Mouse (Mus musculus) gastrocnemius, adult 18-20 months (tissue): ENCODE data around the gene Spock3. TPM values are rescaled to one million over a fixed set of nuclear protein-coding genes. Genes with fewer than 3 reads are reported as not detected.
A peak's percentile ranks its signal among the peaks of the same experiment; 100 is the strongest.
"Not testable (repeated sequence)": the region's sequence is repeated elsewhere in the genome, so short reads cannot be mapped to it uniquely, and the experiment has no call there.

ENCODE experiments used
- DNase-seq: peaks from one replicate; pipeline ENCODE4 v3.0.0; 2021; ENCODE audit warnings: low spot score
- long read RNA-seq, 2 experiments: library from polyadenylated mRNA; stranded (forward); transcript quantifications; one replicate each; pipeline ENCODE4 v2.0.0; 2021
- total RNA-seq, 2 experiments: library from RNA; stranded (reverse); gene quantifications; 2 replicates each; pipeline ENCODE4 v1.2.3; 2021

The Spock3 gene
- under 1 TPM; 0.07 to 0.21 TPM for total RNA-seq
- long read RNA-seq, experiment 1 = 0 reads
- long read RNA-seq, experiment 2, partial matches to known transcripts = 1 of 1 reads
- long read RNA-seq, experiment 2, other reads (novel, unspliced or antisense) = 0 of 1 reads

DNA sequence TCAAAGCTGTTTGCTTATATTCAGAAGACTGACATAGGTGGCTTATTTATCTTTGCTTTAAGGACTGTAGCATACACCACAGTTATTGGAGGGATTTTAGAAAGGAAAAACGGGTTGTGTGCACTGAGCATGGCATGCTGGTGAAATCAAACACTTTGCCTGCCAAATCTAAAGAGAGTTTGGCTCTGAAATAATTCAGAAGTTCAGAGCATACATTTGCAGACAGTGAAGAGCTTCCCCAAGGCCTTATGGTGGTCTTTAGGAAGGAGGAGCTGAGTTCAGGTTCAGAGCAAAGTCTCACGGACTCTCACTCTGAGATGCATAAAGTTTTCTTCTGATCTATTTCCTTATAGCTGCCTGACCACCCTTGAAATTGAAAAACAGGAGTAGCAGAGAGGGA, at the start of gene Spock3:
TSS of gene Spock3 (plus strand) at position 301 of the 400 bp plus-strand sequence.
- no peak for DNase-seq

DNA sequence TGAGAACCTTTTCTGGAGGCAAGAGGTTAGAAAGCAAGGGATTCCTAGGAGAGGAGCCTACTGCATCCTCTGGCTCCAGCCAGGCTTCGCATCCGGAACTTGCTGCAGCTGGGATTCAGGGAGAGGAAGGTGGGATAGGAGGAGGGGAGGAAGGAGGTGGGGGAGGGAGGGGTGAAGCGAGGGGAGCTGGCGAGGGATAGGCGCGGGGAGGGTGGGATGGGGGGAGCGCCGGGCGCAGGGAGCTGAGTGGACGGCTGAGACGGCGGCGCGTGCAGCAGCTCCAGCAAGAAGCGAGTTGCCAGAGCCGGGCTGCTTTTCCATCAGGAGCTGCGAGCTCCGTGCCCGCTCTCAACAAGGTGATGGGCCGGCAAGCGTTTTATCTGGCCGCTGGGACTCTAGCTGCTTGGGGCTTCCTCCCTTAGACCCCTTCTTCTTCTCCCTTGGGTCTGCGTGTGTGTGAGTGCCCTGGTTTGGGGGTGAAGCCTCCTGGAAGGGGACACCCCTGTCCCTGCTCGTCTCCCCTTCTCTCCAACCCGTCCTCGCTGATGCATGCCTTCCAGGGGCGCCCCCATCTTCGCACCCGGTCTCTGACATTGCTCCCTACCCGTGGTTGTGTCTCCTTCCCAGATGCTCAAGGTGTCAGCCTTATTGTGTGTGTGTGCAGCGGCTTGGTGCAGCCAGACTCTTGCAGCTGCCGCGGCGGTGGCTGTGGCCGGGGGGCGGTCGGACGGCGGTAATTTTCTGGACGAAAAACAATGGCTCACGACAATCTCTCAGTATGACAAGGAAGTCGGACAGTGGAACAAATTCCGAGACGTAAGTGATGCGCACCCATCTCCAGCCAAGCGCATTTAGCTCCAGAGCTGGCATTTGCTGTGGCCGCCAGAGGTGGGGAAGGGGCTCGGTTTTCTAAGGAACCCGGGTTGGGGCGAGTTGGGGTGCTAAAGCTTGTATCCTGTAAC, 645 bp downstream of the Spock3 start:
- no peak for DNase-seq

DNA sequence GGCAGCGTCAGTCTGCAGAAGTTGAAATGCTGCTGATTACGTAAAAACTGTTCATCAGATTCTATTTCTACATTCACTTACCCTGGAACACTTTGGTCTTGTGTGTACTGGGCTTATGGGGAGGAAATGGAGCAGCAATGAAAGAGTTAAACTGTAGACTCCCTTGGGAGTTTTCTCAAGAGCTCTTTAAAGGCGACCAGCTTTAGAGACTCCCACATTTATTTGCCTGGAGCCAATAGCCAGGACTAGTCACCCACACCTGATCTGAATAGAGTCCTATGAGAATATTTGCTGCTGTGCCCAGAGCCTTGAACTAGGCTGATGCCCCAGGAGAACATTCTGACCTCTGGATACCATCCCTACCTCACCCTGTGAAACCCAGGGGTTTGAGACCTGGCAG, 1.7 kb downstream of the Spock3 start:
- no peak for DNase-seq

- DNase-seq = no peak
Measured at GRCm38 (mm10) chr8:62962608-62963007, 11.8 kb downstream of the Spock3 start.

DNA sequence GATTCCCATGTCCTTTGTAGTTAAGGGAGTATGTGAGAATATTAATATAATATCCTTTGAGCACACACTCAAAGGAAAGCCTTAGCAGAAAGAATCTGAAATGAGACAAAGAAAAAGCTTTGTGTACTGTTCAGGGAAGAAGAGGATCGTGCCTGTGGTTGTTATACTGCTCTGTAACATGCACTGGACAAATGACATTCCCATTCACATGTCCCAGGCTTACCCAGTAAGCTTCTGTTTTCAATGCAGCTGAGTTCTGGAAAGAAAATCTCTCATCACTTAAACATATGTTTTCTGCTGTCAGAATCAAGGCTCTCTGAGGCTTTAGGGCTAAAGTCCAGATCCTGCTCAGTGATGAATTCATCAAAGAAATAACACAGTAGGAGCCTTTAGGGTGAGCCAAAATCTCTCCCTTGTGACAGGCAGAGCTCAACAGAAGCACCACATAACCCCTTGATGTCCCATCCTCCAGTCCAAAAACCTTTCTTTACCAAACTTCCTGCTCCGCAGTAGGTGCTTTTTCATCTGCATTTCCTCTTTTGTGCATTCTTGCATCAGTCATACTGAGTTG, 19.1 kb downstream of the Spock3 start:
- DNase-seq = no peak

DNA sequence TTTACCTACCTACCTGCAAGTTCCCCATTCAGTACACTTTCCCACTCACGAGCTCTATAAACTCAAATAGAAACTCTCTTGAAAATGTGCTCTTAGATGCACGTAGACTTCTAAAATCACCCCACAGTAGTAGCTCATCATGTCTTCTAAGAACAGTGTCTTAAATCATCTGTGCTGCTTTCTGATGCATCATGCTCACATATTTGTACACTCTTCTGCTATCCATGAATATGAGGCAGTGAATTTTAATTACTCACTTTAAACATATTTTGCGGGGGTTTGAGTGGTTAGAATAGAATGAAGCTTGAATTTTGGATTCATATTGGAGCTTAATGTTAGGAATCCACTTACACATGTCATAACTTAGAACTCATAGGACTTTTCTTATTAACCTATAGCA, 138.2 kb downstream of the Spock3 start:
- no peak for DNase-seq

DNA sequence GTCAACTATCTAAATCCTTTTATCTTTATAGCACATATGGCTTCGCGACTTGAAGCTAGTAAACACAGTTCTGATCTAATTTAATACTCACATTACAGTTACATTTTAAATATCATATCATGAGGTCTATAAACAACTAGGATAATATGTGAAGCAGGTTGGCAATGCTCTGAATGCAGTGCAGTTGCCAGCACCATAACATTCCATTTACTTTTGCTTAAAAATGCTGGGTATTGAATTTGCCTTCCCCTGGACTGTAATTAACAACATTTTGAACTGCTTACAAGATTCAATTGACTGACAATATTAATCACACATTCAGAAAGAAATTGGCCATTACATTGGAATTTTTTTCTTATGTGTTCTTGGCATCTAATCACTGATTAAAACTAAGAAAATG, 147.4 kb downstream of the Spock3 start:
- no peak for DNase-seq

DNA sequence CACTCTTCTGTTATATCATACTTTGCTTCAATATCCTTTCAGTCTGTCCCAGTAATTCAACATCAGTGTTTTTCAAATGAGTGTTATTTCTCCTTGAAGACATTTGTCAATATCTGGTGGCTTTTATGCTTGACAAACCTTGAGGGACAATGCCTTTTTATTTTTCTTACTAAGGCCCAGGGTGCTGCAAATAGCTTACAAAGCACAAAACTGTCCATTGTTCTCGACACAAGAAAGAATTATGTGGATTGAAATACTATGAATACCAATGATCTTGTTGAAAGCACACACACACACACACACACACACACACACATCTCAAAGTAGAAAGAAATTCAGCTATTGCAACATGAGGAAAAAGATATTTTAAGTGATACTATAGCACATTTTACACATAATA, 159.0 kb downstream of the Spock3 start:
- DNase-seq = no peak

DNA sequence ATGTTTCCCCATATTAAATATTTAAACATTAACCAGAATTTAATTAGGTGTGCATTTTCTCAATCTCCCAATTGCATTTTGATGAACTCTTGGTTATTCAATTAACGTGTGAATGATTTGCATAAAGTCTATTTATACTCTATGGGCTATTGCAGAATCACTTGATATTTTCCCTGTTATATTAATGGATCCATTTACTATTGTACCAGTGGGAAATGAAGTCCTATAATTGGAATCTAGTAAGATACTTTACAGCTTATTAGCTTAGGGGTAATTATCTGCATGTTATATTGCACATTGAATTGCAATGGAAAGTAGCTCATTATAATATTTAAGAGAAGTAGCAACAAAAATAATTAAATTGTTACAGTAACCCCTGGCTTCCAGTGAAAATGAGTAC, 162.1 kb downstream of the Spock3 start:
- no peak for DNase-seq

- no peak for DNase-seq
Measured at GRCm38 (mm10) chr8:63120508-63120907, 169.7 kb downstream of the Spock3 start.

- peak; percentile 9 for DNase-seq
Measured at GRCm38 (mm10) chr8:63135406-63135805, 184.6 kb downstream of the Spock3 start.

GRCm38 (mm10) chr8:63163861-63164260, 213.1 kb downstream of the Spock3 start:
- not testable (repeated sequence) for DNase-seq

DNA sequence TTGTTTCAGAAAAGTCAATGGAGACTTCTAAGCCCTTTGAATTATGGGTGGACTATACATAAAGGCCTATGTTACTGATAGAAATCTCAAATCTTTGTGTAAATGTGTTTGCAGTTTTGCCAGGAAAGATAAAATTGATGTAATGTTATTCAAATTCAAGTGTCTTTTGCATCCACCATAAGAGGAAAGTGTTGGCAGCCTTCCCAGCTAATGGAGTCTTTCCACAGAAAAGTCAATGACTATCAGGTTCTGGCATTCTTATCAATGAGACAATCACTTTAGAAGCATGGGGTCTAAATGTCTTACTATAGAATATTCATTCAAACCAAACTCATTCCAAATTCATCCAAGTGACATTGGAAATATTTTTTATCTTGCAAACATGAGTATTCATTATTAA, 214.5 kb downstream of the Spock3 start:
- no peak for DNase-seq

- no peak for DNase-seq
Measured at GRCm38 (mm10) chr8:63169956-63170355, 219.1 kb downstream of the Spock3 start.

- no peak for DNase-seq
Measured at GRCm38 (mm10) chr8:63181272-63181671, 230.5 kb downstream of the Spock3 start.

DNA sequence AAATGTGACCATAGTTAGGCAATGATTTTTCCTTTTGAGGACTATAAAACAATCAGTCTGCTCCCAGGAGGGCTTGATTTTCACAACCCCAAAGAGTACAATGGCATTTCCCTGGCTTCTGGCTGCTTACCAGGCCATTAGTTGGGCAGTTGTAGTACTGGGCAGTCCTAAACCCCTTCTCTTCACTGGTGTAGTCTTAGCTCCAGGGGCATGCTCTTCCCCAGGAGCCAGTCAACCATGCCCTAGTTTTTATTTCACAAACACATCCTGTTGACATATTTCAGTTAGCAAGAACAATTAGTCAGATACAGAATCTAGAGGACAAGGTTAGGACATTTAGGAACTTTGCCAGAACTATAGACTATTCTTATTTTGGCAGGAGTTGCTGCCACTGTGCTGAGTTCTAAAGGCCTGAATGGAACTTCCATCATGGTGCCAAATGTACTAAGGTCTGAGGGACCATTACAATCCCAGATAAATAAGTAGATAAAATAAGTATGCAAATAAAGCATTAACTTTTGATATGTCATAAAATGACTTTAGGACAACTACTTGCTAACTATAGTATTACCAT, 308.1 kb downstream of the Spock3 start:
- DNase-seq = no peak

- DNase-seq = no peak
Measured at GRCm38 (mm10) chr8:63262516-63262915, 311.7 kb downstream of the Spock3 start.

- no peak for DNase-seq
Measured at GRCm38 (mm10) chr8:63335366-63335765, 384.6 kb downstream of the Spock3 start.

GRCm38 (mm10) chr8:63368580-63368979, 417.8 kb downstream of the Spock3 start:
- DNase-seq = no peak

DNA sequence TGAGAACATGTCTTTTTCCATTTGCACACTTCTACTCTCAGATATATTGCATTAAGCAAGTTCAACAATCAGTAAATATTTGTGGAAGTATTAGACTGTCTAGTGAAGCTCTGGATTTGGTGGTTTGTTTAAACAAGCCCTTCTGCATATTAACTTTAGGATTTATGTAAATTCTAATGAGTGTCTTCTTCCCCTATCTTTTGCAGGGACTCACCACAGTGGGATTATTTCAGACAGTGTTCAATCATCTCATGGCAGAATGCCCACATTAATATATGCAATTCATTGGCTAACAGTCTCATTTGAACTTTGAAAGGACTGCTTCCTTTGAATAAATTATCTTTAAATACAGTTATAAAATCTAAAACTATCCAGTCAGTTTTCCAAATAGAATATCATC, 446.9 kb downstream of the Spock3 start:
- DNase-seq = no peak
